Mouse (Mus musculus) forebrain, embryonic 14.5 days (tissue): Measurements from ENCODE around the gene Taok1. TPM values are rescaled to one million over a fixed set of nuclear protein-coding genes. Genes with fewer than 3 reads are reported as not detected.

Source experiments
- ATAC-seq: fragments of 200-750 bp; cut with Nextera tagmentation; 2 replicates; pipeline ENCODE4 v1.8.0; 2017; ENCODE audit warnings: mild to moderate bottlenecking, moderate library complexity
- DNase-seq: peaks from one replicate; pipeline ENCODE4 v3.0.0-alpha.2; 2015; ENCODE audit warnings: low spot score
- H3K27ac ChIP-seq: fragments of 300-500 bp; sonication (generic); 2 replicates; pipeline ENCODE4 v1.5.1; 2014; ENCODE audit warnings: low read depth, mild to moderate bottlenecking, control low read depth, low read length, moderate library complexity
- H3K27me3 ChIP-seq: fragments of 300-500 bp; sonication (generic); replicated peaks from 2 replicates; pipeline ENCODE4 v1.6.1; 2014; ENCODE audit warnings: low read length, control low read depth, mixed read lengths; ENCODE audit not compliant: control insufficient read depth, insufficient read depth
- H3K36me3 ChIP-seq: fragments of 300-500 bp; sonication (generic); 2 replicates; pipeline ENCODE4 v1.6.1; 2014; ENCODE audit warnings: low read length, control low read depth; ENCODE audit not compliant: control insufficient read depth, insufficient read depth
- H3K4me1 ChIP-seq: fragments of 300-500 bp; sonication (generic); 2 replicates; pipeline ENCODE4 v1.6.1; 2014; ENCODE audit warnings: antibody characterized with exemption, low read length, control low read depth; ENCODE audit not compliant: control insufficient read depth, insufficient read depth
- H3K4me2 ChIP-seq: fragments of 300-500 bp; sonication (generic); 2 replicates; pipeline ENCODE4 v1.6.1; 2014; ENCODE audit warnings: mild to moderate bottlenecking, control low read depth, low read length
- H3K4me3 ChIP-seq: fragments of 300-500 bp; sonication (generic); 2 replicates; pipeline ENCODE4 v1.5.1; 2014; ENCODE audit warnings: low read depth, low read length, control low read depth
- H3K9ac ChIP-seq: fragments of 300-500 bp; sonication (generic); 2 replicates; pipeline ENCODE4 v1.6.1; 2014; ENCODE audit warnings: mild to moderate bottlenecking, low read length, control low read depth, moderate library complexity
- H3K9me3 ChIP-seq: fragments of 300-500 bp; sonication (generic); replicated peaks from 2 replicates; pipeline ENCODE4 v1.6.1; 2016; ENCODE audit warnings: low read length, control low read depth, mixed read lengths; ENCODE audit not compliant: control insufficient read depth
- WGBS: fragments of 180-500 bp; shearing (Covaris S2); extraction: QIAGEN DNeasy Blood & Tissue Kit; methylation state at CpG from one replicate; pipeline ENCODE4 v1.1.7; 2014; 5-methylcytosine and 5-hydroxymethylcytosine counted together
- polyA plus RNA-seq: library from polyadenylated mRNA; unstranded; fragments of >200 nt; fragmentation: Nextera tagmentation; extraction: Ambion mirVana; gene quantifications from 2 replicates; pipeline ENCODE4 v1.2.1, GENCODE M21; 2014

Taok1 gene
- polyA plus RNA-seq, 1 experiment from 2014 or later: 28.5 TPM

DNA sequence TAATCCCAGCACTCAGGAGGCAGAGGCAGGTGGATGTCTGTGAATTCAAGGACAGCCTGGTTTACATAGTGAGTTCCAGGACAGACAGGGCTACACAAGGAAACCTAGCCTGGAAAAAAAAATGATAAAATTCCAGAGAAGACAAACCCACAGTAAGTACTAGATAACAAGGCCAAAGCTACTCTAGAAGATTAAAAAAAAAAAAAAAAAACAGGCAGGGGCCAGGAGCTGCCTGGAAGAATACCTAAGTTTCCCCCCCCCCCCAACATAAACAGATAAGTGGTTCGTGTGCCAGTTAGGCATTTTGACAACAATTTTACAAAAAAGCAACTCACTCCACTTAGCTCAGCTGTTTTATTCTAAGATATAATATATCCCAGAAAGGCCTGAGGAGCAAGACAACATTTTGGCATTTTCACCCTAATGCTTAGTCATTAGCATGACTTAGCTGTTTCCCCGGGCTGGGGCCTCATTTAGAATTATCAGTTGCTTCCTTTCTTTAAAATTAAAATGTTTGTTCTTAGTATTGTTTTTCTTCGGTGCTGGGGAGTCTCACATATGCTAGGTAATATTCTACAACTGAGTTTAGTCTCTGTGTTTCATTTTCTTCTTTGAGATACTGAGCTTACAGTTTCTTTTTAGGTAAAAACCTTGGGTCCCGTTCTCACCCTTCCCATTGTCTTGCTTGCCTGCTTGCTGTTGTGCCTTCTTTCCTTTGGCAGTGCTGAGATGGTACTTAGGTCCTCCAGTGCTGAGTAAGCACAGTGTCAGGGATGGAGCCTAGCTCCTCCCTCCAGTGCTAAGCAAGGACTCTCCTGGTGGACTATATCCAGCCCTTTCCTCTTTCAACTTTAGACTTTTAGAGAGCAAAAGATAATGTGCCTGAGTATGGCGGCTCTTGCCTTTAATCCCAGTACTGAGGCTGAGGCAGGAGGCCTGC lies 19.3 kb upstream of the Taok1 start:
- no peaks in the 10 kb centered on the region for H3K36me3 ChIP-seq
- no peak overlapping the region for H3K4me3 ChIP-seq
- ATAC-seq (no peak), DNase-seq (no peak)
- WGBS: 70% methylated on average over 5 of the region's 5 CpGs
- H3K4me2 ChIP-seq: no peak overlapping the region
- H3K27me3 ChIP-seq: no peaks in the 10 kb centered on the region
- H3K27ac ChIP-seq: no peak overlapping the region
- peaks cover 15% of the 10 kb centered on the region for H3K4me1 ChIP-seq
- no peak overlapping the region for H3K9ac ChIP-seq
- no peaks in the 10 kb centered on the region for H3K9me3 ChIP-seq

DNA sequence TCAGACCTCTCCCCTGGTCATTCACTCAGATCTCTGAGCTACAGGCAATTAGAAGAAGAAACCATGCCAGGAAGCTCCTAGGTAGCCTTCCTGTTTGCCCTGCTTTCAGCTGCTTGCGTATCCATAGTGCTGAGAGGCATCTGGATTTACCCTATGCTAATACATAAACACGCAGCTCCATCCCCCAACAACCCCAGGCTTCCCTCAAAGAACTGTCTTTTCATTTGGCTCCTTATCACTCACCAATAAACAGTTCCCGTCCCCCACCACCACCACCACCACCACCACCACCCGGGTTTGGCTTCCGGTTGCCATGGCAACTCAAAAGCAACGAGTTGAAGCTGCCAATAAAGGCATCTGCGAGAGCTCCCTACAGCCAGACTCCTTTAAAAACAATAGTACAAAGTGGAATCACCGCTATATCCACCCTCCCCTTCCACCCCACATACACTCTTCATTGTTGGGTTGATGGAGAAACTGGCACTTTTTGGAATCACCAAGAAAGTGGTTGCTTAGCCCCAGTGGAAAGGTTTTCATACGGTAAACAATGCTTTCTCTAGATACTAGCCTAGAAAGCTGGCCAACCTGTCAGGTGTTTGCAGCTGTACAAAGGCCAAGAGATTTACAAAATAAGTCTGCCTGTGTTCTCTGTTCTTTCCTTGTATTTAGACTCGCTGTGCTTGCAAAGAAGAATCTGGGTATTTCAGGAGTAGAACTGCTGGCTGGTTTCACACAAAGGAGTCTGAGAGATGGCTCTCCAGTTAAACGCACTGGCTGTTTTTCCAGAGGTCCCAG lies 17.6 kb upstream of the Taok1 start:
- ATAC-seq (peak; percentile 79), DNase-seq (peak; percentile 93)
- Histone ChIP-seq H3K4me2 (peak overlapping the region; percentile 61), H3K36me3 (no peaks in the 10 kb centered on the region), H3K27ac (peak overlapping the region; percentile 65), H3K9ac (peak overlapping the region; percentile 50), H3K4me1 (peaks cover 15% of the 10 kb centered on the region), H3K9me3 (no peaks in the 10 kb centered on the region), H3K4me3 (peak overlapping the region; percentile 28), H3K27me3 (no peaks in the 10 kb centered on the region)
- 2% methylated on average over 11 of the region's 11 CpGs for WGBS

- no peaks in the 10 kb centered on the region for H3K27me3 ChIP-seq
- H3K4me1 ChIP-seq: peaks cover 15% of the 10 kb centered on the region
- ATAC-seq (peak; percentile 77), DNase-seq (peak; percentile 78)
- H3K27ac ChIP-seq: peak overlapping the region; percentile 65
- peak overlapping the region; percentile 28 for H3K4me3 ChIP-seq
- peak overlapping the region; percentile 61 for H3K4me2 ChIP-seq
- H3K9ac ChIP-seq: peak overlapping the region; percentile 50
- WGBS: under 1% methylated on average over 17 of the region's 17 CpGs
- no peaks in the 10 kb centered on the region for H3K9me3 ChIP-seq
- no peaks in the 10 kb centered on the region for H3K36me3 ChIP-seq
Measured at GRCm38 (mm10) chr11:77624441-77625060, 16.9 kb upstream of the Taok1 start.

- no peaks in the 10 kb centered on the region for H3K9me3 ChIP-seq
- H3K4me2 ChIP-seq: peak overlapping the region; percentile 61
- H3K27me3 ChIP-seq: no peaks in the 10 kb centered on the region
- ATAC-seq: no peak
- peak overlapping the region; percentile 65 for H3K27ac ChIP-seq
- H3K4me3 ChIP-seq: peak overlapping the region; percentile 28
- 22% methylated on average over 5 of the region's 5 CpGs for WGBS
- H3K9ac ChIP-seq: peak overlapping the region; percentile 50
- peaks cover 15% of the 10 kb centered on the region for H3K4me1 ChIP-seq
- H3K36me3 ChIP-seq: no peaks in the 10 kb centered on the region
- DNase-seq: no peak
Measured at GRCm38 (mm10) chr11:77624002-77624401, 16.4 kb upstream of the Taok1 start.

GRCm38 (mm10) chr11:77621902-77622535 lies 14.4 kb upstream of the Taok1 start:
- ATAC-seq (no peak), DNase-seq (no peak)
- no peak overlapping the region for H3K4me2 ChIP-seq
- H3K4me1 ChIP-seq: peaks cover 15% of the 10 kb centered on the region
- no peaks in the 10 kb centered on the region for H3K27me3 ChIP-seq
- H3K9me3 ChIP-seq: no peaks in the 10 kb centered on the region
- no peak overlapping the region for H3K4me3 ChIP-seq
- no peaks in the 10 kb centered on the region for H3K36me3 ChIP-seq
- H3K9ac ChIP-seq: no peak overlapping the region
- no peak overlapping the region for H3K27ac ChIP-seq
- WGBS: 72% methylated on average over 5 of the region's 5 CpGs

DNA sequence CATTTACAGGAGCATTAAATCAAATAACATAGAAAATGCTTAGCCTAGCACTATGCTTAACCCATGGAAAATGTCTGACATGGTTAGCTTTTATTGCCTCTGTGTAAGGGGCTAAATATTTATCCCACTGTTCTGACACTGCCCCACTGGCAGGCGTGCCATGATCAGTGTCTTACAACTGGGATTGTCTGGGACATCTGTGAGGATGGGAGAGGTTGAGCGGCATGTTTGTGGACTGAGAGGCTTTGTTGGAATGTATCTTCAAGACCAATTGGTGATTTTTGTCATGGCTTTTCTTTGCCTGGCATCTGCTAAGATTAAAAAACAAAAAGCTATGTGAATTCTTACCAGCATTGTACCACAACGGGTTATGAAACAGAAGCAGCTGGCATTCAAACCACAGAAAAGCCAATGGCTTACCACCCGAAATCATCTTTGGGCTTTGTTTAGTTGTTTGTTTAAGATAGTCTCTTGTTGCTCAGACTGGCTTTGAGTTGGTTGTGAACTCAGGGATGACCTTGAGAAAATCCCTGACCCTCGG lies 7.5 kb upstream of the Taok1 start:
- no peaks in the 10 kb centered on the region for H3K4me1 ChIP-seq
- DNase-seq (no peak), ATAC-seq (no peak)
- H3K36me3 ChIP-seq: no peaks in the 10 kb centered on the region
- H3K27me3 ChIP-seq: no peaks in the 10 kb centered on the region
- no peak overlapping the region for H3K9ac ChIP-seq
- H3K27ac ChIP-seq: no peak overlapping the region
- no peaks in the 10 kb centered on the region for H3K9me3 ChIP-seq
- H3K4me3 ChIP-seq: no peak overlapping the region
- 82% methylated on average over 5 of the region's 5 CpGs for WGBS
- H3K4me2 ChIP-seq: no peak overlapping the region

- peak overlapping the region; percentile 94 for H3K4me3 ChIP-seq
- WGBS: 2% methylated on average over 32 of the region's 48 CpGs
- peak; percentile 60 for ATAC-seq
Measured at GRCm38 (mm10) chr11:77606835-77607537, 629 bp downstream of the Taok1 start.

GRCm38 (mm10) chr11:77606469-77606834 lies 1.2 kb downstream of the Taok1 start:
- H3K36me3 ChIP-seq: 0 out of 2 replicates have a peak, but pooled peaks cover 3% of the 10 kb centered on the region
- peak overlapping the region; percentile 84 for H3K4me2 ChIP-seq
- no peaks in the 10 kb centered on the region for H3K9me3 ChIP-seq
- peaks cover 16% of the 10 kb centered on the region for H3K4me1 ChIP-seq
- peak; percentile 9; the same call in 1 of the 2 replicates for ATAC-seq
- H3K27ac ChIP-seq: peak overlapping the region; percentile 97
- H3K9ac ChIP-seq: peak overlapping the region; percentile 99
- 10% methylated on average over 6 of the region's 6 CpGs for WGBS
- DNase-seq: no peak
- H3K27me3 ChIP-seq: no peaks in the 10 kb centered on the region
- H3K4me3 ChIP-seq: peak overlapping the region; percentile 94

More at GRCm38 (mm10) chr11:77606835-77607537, 629 bp downstream of the Taok1 start:
- Histone ChIP-seq H3K4me2 (peak overlapping the region; percentile 84), H3K9me3 (no peaks in the 10 kb centered on the region), H3K9ac (peak overlapping the region; percentile 99), H3K27me3 (no peaks in the 10 kb centered on the region), H3K27ac (peak overlapping the region; percentile 97), H3K36me3 (0 out of 2 replicates have a peak, but pooled peaks cover 3% of the 10 kb centered on the region), H3K4me1 (peaks cover 16% of the 10 kb centered on the region)
- peak; percentile 47 for DNase-seq
